Mouse (Mus musculus): Measurements from ENCODE around the gene Armh4. TPM values are rescaled to one million over a fixed set of nuclear protein-coding genes. Genes with fewer than 3 reads are reported as not detected.

Armh4 gene
- polyA plus RNA-seq, 1 experiment from 2014 or later: 41.1 TPM

DNA sequence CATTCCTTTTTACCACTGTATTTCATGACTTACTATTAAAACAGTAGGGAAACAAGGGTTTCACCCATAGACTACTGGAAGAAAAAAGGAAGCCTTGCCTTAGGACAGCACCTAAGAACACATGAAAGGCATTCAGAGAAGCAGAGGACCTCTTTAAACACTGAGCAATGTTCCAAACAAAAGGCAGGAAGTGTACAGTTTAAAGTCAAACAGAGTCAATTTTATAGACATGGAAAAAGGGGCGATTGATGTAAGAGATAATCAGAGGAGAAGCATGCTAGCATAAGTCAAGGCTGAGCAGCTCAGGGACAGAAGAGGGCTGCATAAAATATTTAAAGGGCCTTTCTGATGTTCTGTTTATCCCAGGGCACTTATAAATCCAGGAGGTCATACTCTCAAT, 61.9 kb downstream of the Armh4 start:
- 75% methylated on average over 1 of the region's 1 CpGs for WGBS
- Histone ChIP-seq H3K4me1 (no peaks in the 10 kb centered on the region), H3K36me3 (no peaks in the 10 kb centered on the region), H3K9me3 (replicated peaks) (no peaks in the 10 kb centered on the region), H3K4me3 (no peak overlapping the region), H3K4me2 (replicated peaks) (no peak overlapping the region), H3K27ac (no peak overlapping the region), H3K27me3 (no peaks in the 10 kb centered on the region), H3K9ac (no peak overlapping the region)
- no peak for ATAC-seq (ENCODE audit: low FRiP score)

GRCm38 (mm10) chr14:49719678-49720077, 63.5 kb downstream of the Armh4 start:
- Histone ChIP-seq H3K36me3 (no peaks in the 10 kb centered on the region), H3K27me3 (no peaks in the 10 kb centered on the region), H3K9ac (no peak overlapping the region), H3K4me1 (no peaks in the 10 kb centered on the region), H3K9me3 (replicated peaks) (no peaks in the 10 kb centered on the region), H3K27ac (no peak overlapping the region), H3K4me3 (no peak overlapping the region), H3K4me2 (replicated peaks) (no peak overlapping the region)
- no peak for ATAC-seq (ENCODE audit: low FRiP score)

DNA sequence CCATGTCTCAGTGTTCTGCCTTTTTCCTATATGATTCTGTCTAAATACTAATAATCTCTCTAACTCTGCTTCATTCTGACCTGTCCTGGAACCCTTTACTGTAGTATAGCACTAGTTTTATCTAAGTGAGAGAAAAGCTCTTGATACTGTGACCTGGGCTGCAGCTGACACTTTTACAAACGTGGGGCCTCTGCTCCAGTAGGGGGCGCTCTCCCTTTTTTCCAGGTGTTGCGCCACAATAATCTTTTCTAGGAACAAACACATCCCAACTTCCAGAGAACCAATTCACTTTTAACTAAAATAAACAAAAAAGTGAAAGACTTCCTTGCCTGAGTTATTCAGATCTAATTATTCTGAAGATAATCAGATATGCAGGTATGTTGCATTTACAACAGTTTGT, 72.2 kb downstream of the Armh4 start:
- Histone ChIP-seq H3K27ac (no peak overlapping the region), H3K4me2 (replicated peaks) (no peak overlapping the region), H3K27me3 (no peaks in the 10 kb centered on the region), H3K9me3 (replicated peaks) (no peaks in the 10 kb centered on the region), H3K4me3 (no peak overlapping the region), H3K9ac (no peak overlapping the region), H3K4me1 (no peaks in the 10 kb centered on the region), H3K36me3 (no peaks in the 10 kb centered on the region)
- 44% methylated on average over 3 of the region's 3 CpGs for WGBS
- no peak for ATAC-seq (ENCODE audit: low FRiP score)

DNA sequence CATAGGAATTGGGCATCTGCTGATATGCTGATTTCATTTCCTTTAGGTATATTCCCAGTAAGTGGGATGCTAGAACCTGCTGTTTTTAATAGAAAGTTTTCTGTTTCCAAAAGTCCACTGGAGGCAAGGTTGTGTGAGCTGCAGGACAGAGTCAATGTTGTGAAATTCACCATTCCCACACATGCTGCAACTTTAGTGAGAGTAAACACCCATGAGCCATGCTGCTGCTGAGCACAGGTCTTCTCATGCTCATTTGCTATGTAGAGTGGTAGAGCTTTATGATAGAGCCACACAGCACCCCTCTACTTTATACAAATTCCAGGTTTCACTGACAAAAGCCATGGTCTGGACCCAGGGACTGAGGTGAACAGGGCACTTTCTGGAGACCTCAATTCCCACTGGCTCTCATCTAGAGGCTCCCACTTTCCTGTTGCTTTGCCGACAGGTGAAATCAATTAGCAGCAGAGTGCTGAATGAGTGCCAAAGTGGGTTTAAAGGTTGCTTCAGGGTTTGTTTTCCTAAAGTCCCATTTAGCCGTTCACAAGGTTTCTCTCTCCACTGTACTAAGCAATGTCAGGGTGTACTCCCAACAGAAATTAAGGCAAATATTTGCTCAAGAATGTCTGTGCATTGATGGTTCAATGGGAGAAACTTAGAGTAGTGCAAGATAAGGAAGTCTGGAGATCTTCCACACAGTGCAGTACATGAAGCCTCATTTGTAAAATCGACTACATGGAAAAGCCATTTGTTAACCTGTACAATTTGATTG, 79.6 kb downstream of the Armh4 start:
- no peak overlapping the region for H3K4me2 ChIP-seq (replicated peaks)
- H3K4me1 ChIP-seq: no peaks in the 10 kb centered on the region
- H3K9ac ChIP-seq: no peak overlapping the region
- H3K27me3 ChIP-seq: no peaks in the 10 kb centered on the region
- ATAC-seq (ENCODE audit: low FRiP score): no peak
- no peak overlapping the region for H3K4me3 ChIP-seq
- H3K36me3 ChIP-seq: no peaks in the 10 kb centered on the region
- H3K27ac ChIP-seq: no peak overlapping the region
- WGBS: 73% methylated on average over 3 of the region's 3 CpGs
- H3K9me3 ChIP-seq (replicated peaks): no peaks in the 10 kb centered on the region

DNA sequence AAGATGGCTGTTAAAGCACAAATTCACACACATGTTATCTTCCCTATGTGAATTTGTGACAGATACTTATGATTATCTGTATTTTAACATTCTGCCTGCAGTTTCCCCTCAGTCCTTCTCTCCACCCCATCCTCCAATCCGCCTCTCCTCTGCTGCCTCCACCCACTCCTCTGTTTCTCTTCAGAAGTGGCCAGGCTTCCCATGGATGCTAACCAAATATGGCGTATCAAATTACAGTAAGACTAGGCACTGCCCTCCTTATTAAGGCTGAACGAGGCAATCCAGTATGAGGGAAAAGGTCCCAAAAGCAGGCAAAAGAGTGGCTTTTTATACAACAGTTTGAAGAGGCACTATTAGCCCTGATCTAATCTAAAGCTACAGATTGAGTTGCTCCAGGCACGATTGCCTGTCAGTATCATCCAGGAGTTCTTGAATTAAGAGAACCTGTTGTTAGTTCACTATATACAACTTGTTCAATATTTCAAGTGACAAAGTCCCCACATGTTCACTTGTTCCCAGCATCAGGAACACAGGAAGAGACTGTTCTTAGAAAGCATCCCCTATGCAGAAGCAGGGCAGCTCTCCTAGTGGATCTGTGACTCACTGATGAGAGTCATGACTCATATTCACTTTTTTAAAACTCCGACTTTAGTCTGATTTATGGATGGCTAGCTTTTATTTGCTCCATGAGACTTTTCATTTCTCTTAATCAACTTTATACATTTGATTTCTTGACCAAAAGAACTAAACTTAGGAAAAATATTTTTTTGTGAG, 103.5 kb downstream of the Armh4 start:
- no peaks in the 10 kb centered on the region for H3K27me3 ChIP-seq
- no peak overlapping the region for H3K27ac ChIP-seq
- no peak overlapping the region for H3K9ac ChIP-seq
- H3K9me3 ChIP-seq (replicated peaks): no peaks in the 10 kb centered on the region
- WGBS: 68% methylated on average over 5 of the region's 5 CpGs
- no peak for ATAC-seq (ENCODE audit: low FRiP score)
- H3K36me3 ChIP-seq: no peaks in the 10 kb centered on the region
- peaks cover 9% of the 10 kb centered on the region; the same call in 1 of the 2 replicates for H3K4me1 ChIP-seq
- H3K4me2 ChIP-seq (replicated peaks): no peak overlapping the region
- H3K4me3 ChIP-seq: no peak overlapping the region

DNA sequence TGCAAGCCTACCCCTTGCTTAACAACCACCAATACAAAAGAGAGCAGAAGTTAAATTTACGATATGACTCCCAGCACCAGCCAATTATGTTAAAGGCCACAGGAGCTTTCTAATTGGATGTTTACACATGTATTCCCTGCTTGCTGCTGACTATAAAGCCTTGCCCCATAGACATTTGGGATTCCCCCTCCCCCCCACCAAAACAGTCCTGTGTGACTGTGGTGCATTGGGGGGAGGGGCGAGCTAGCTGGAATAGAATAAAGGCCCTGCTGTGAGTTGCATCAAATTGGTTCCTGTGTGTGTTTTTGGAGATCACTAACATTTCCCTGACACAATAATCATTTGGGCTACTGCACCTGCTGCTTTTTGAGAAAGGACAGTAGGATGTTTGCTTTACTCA, 106.6 kb downstream of the Armh4 start:
- H3K9me3 ChIP-seq (replicated peaks): no peaks in the 10 kb centered on the region
- ATAC-seq (ENCODE audit: low FRiP score): no peak
- 48% methylated on average over 2 of the region's 2 CpGs for WGBS
- H3K4me3 ChIP-seq: no peak overlapping the region
- H3K4me1 ChIP-seq: 0 out of 2 replicates have a peak, but pooled peaks cover 6% of the 10 kb centered on the region
- no peaks in the 10 kb centered on the region for H3K27me3 ChIP-seq
- H3K4me2 ChIP-seq (replicated peaks): no peak overlapping the region
- H3K9ac ChIP-seq: no peak overlapping the region
- no peaks in the 10 kb centered on the region for H3K36me3 ChIP-seq
- H3K27ac ChIP-seq: no peak overlapping the region

DNA sequence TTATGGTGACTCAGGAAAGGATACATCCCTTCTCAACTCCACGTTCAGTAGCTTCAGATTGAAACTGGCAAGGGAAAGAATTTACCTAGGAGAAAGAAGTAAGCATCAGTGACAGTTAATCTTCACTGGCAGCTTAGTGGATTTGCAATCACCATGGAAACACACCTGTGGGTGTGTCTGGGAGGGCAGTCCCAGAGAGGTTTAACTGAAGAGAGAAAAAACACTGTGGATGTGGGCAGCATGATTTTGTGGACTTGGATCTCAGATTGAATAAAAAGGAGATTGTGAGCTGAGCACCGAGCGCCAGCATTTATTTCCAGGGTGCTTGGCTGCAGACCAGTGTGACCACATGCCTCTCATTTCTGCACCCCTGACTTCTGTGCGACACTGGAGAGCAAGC, 122.7 kb downstream of the Armh4 start:
- H3K9ac ChIP-seq: no peak overlapping the region
- H3K4me3 ChIP-seq: no peak overlapping the region
- 51% methylated on average over 4 of the region's 4 CpGs for WGBS
- no peak for ATAC-seq (ENCODE audit: low FRiP score)
- no peaks in the 10 kb centered on the region for H3K36me3 ChIP-seq
- no peak overlapping the region for H3K27ac ChIP-seq
- H3K4me2 ChIP-seq (replicated peaks): no peak overlapping the region
- H3K4me1 ChIP-seq: no peaks in the 10 kb centered on the region
- no peaks in the 10 kb centered on the region for H3K27me3 ChIP-seq
- H3K9me3 ChIP-seq (replicated peaks): no peaks in the 10 kb centered on the region

- Histone ChIP-seq H3K27ac (no peak overlapping the region), H3K36me3 (no peaks in the 10 kb centered on the region), H3K27me3 (no peaks in the 10 kb centered on the region), H3K4me3 (no peak overlapping the region), H3K9ac (no peak overlapping the region), H3K4me2 (replicated peaks) (no peak overlapping the region), H3K4me1 (no peaks in the 10 kb centered on the region), H3K9me3 (replicated peaks) (no peaks in the 10 kb centered on the region)
- WGBS: 84% methylated on average over 1 of the region's 1 CpGs
- ATAC-seq (ENCODE audit: low FRiP score): no peak
Measured at GRCm38 (mm10) chr14:49649191-49649590, 134.0 kb downstream of the Armh4 start.

DNA sequence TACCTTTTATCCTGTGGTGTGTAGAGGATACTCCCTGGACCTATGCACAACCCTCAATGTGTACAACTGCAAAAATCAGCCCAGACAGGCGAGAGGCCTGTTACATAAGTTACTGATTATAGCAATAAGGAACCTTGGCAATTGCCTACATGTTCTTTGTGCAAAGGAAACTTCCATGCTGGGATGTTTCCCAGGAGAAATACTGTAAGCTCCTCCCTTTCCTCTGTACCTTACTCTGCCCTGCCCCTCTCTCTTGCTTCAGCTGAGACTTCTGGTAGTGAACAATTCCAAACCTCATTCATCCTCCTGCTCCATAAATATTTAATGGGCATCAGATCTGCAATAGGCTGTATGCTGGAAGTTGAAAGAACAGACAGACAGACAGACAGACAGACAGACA, 145.8 kb downstream of the Armh4 start:
- Histone ChIP-seq H3K36me3 (no peaks in the 10 kb centered on the region), H3K4me2 (replicated peaks) (no peak overlapping the region), H3K27ac (no peak overlapping the region), H3K27me3 (no peaks in the 10 kb centered on the region), H3K4me1 (no peaks in the 10 kb centered on the region), H3K4me3 (no peak overlapping the region), H3K9ac (no peak overlapping the region), H3K9me3 (replicated peaks) (no peaks in the 10 kb centered on the region)
- ATAC-seq (ENCODE audit: low FRiP score): no peak
- 69% methylated on average over 1 of the region's 1 CpGs for WGBS

DNA sequence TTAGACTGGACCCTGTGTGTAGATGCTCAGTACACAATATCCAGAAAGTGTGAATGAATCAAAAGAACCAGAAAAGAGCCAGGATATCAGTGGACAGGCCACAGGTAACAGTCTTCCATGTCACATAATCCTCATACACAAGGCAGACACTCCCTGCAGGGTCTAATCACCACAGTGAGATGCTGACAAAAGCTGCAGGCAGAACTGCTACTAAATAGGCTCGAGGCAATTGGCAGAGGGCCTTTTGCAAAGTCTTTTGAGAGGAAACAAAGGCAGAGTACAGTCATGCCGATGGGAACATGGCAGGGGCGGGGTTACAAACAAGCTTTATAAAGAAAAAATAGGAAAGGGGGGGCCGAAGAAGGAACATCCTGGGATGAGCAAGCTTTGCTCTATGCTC, 157.1 kb downstream of the Armh4 start:
- 40% methylated on average over 4 of the region's 4 CpGs for WGBS
- H3K27me3 ChIP-seq: no peaks in the 10 kb centered on the region
- no peak overlapping the region for H3K4me2 ChIP-seq (replicated peaks)
- H3K4me1 ChIP-seq: 0 out of 2 replicates have a peak, but pooled peaks cover 3% of the 10 kb centered on the region
- H3K27ac ChIP-seq: no peak overlapping the region
- no peaks in the 10 kb centered on the region for H3K9me3 ChIP-seq (replicated peaks)
- no peak for ATAC-seq (ENCODE audit: low FRiP score)
- no peak overlapping the region for H3K9ac ChIP-seq
- no peaks in the 10 kb centered on the region for H3K36me3 ChIP-seq
- H3K4me3 ChIP-seq: no peak overlapping the region

Data from hindbrain, embryonic 12.5 days (tissue).